In the genomic region with DNA sequence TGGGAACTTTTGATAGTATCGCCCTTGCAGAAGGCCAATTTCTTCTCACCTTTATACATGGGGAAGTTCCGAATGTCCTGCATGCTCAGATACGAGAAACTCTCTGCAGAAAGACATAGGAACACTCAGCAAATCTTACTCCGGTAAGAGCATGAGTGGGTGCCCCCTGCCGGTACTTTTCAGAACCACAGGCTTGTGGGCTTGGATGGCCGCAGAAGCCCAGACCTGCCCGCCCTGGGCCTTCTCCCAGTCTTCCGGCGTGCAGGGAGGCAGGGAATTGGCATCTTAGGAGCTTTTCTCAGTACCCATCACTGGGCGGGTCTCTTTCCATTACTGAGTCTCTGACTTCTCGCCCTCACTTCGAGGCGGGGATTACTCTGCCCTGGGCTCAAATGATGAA, we compare ENCODE assay signal across 8 mouse cellular contexts. TPM values are rescaled to one million over a fixed set of nuclear protein-coding genes. Genes with fewer than 3 reads are reported as not detected.
A peak's percentile ranks its signal among the peaks of the same experiment; 100 is the strongest.
DNase-seq lines count a peak whose midpoint lies in the region; ATAC-seq and TF ChIP-seq lines count a peak whose summit lies in the region.

No protein-coding gene starts in this region.

- no peak for DNase-seq in Patski (ENCODE audit: low read depth, low spot score)
- DNase-seq in cerebellum, postnatal 10 days, result peak; percentile 96 to 98
- peak; percentile 81 for DNase-seq in gastrocnemius, adult 2 months
- DNase-seq in layer of hippocampus, postnatal 36 days, result peak; percentile 72 to 82
- peak; percentile 69 to 85 for DNase-seq in right cerebral cortex, postnatal 10 days (ENCODE audit: low spot score in 2 of 2)
- DNase-seq in urinary bladder, postnatal 14 days (ENCODE audit: low spot score), result peak; percentile 89

- peaks cover 15% of the 10 kb centered on the region for H3K27me3 ChIP-seq in Patski
- peaks cover 20% of the 10 kb centered on the region for H3K27me3 ChIP-seq in hindbrain, embryonic 16.5 days (replicated peaks; ENCODE audit: control insufficient read depth, insufficient read depth, low read length)

- peaks cover 9% of the 10 kb centered on the region for H3K4me1 ChIP-seq in hindbrain, embryonic 16.5 days (ENCODE audit: control insufficient read depth, insufficient read depth, low read depth, low read length)

- no peak overlapping the region for H3K4me2 ChIP-seq in hindbrain, embryonic 16.5 days (ENCODE audit: low read length)

- POLR2A ChIA-PET in Patski (lab: Charles Lee), result no interaction called here

- no peaks in the 10 kb centered on the region for H3K9me3 ChIP-seq in hindbrain, embryonic 16.5 days (ENCODE audit: control insufficient read depth, low read length)

- H3K36me3 ChIP-seq in hindbrain, embryonic 16.5 days (ENCODE audit: control insufficient read depth, insufficient read depth, low read length), result no peaks in the 10 kb centered on the region

- peak; percentile 46 for TF ChIP-seq CTCF in Patski (IDR thresholded peaks at IDR 0.05)
- peak; percentile 85 for TF ChIP-seq CTCF in gastrocnemius, adult 2 months (IDR thresholded peaks at IDR 0.05)

- CTCF ChIA-PET in Patski (lab: Charles Lee), result interaction anchor here (1.3 to 1.7 kb wide), 3 partner anchors 13 to 80 kb away, joined by 3 to 8 read pairs (median 7); no protein-coding TSS in a partner anchor

- WGBS in hindbrain, embryonic 16.5 days, result 1% methylated on average over 13 of the region's 13 CpGs

- 0 out of 2 replicates have a peak overlapping the region, but pooled peaks have one; percentile 5 for H3K4me3 ChIP-seq in gastrocnemius, adult 2 months
- no peak overlapping the region for H3K4me3 ChIP-seq in hindbrain, embryonic 16.5 days (ENCODE audit: low read length)

- no peak overlapping the region for H3K27ac ChIP-seq in gastrocnemius, adult 2 months
- no peak overlapping the region for H3K27ac ChIP-seq in hindbrain, embryonic 16.5 days (ENCODE audit: low read depth, low read length)

- ATAC-seq in Patski, result no peak
- peak; percentile 18 for ATAC-seq in hindbrain, embryonic 16.5 days
- peak; percentile 82 for ATAC-seq in megakaryocyte, adult 5-6 weeks (ENCODE audit: poor library complexity, severe bottlenecking)

- peak overlapping the region; percentile 24; the same call in 1 of the 2 replicates for H3K9ac ChIP-seq in hindbrain, embryonic 16.5 days (ENCODE audit: low read depth, low read length)

- in situ Hi-C loops in Patski (cut with MboI; ENCODE audit: low pct_unique_long_range_greater_than_20kb), result loop anchor here (5.0 kb wide), 2 partner anchors 82 to 252 kb away; no protein-coding TSS in a partner anchor

- intact Hi-C loops in gastrocnemius, adult 2 months (cut with DNase I), result loop anchor here (5.0 kb wide), 1 partner anchor 82 kb away; no protein-coding TSS in a partner anchor

RNA-seq across cellular contexts. Expression of a gene that starts 33.6 kb away (rescaled TPM):
- polyA plus RNA-seq in Patski (2021), result 3.4 TPM
- under 1 TPM; 0.20 to 0.22 TPM for total RNA-seq in gastrocnemius, adult 2 months (2021)
- polyA plus RNA-seq in hindbrain, embryonic 16.5 days (2015; fragmentation: Nextera tagmentation; extraction: Ambion mirVana), result 23.8 and 27.5 TPM in 2 replicates
- total RNA-seq in layer of hippocampus, postnatal 36 days (2021), result 100 to 1,000 TPM; 144 to 145 TPM
- total RNA-seq in megakaryocyte, adult 5-6 weeks (2015), result 0.71 and 1.8 TPM in 2 replicates
- total RNA-seq in megakaryocyte, adult 5-6 weeks (2017), result 1.3 and 2.2 TPM in 2 replicates

RNA-seq across cellular contexts. Expression of a gene that starts 44.4 kb away (rescaled TPM):
- polyA plus RNA-seq in Patski (2021), result not detected
- total RNA-seq in gastrocnemius, adult 2 months (2021), result not detected
- polyA plus RNA-seq in hindbrain, embryonic 16.5 days (2015; fragmentation: Nextera tagmentation; extraction: Ambion mirVana), result 5.8 and 6.8 TPM in 2 replicates
- not detected for total RNA-seq in layer of hippocampus, postnatal 36 days (2021)
- total RNA-seq in megakaryocyte, adult 5-6 weeks (2015), result not detected in 2 replicates
- total RNA-seq in megakaryocyte, adult 5-6 weeks (2017), result not detected in 2 replicates

Comparison
In these comparisons a context has a peak if more than half of its experiments do, and no peak if none do; other contexts are left out.
1. RNA of a gene that starts 33.6 kb away (total RNA-seq): 144 to 145 TPM in layer of hippocampus, postnatal 36 days; 0.71 to 2.2 TPM in megakaryocyte, adult 5-6 weeks and 0.20 to 0.22 TPM in gastrocnemius, adult 2 months; every median in the first group is over 10 times any median in the second.